Mouse (Mus musculus): Measurements from ENCODE around the gene Pfn5.
"Not testable (repeated sequence)": the region's sequence is repeated elsewhere in the genome, so short reads cannot be mapped to it uniquely, and the experiment has no call there.

Gene Pfn5

DNA sequence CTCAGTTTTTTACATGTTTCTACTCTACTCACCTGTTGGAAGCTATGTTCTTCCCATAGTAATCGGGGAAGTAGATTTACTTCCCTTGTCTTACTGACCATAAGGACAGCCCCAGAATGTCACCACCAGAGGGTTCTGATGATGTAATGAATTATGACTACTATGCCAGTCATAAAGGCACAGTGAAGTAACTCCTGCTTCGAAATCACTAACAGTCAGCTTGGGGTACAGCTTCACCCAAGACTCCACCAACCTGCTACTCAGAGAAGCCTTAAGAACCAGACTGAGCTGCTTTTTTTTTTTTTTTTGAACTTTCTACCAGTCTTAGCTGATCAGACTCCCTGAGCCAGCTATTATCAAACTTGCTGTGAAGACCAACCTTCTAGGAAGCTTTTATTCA, at the start of gene Pfn5, which contains the start of gene Asb12:
Gene Pfn5 (plus strand): TSS at position 218 of the 400 bp plus-strand sequence.
Gene Asb12 (minus strand): TSS at position 101 of the 400 bp plus-strand sequence.
- no peak for DNase-seq (ENCODE audit: low spot score in 2 of 2)

DNA sequence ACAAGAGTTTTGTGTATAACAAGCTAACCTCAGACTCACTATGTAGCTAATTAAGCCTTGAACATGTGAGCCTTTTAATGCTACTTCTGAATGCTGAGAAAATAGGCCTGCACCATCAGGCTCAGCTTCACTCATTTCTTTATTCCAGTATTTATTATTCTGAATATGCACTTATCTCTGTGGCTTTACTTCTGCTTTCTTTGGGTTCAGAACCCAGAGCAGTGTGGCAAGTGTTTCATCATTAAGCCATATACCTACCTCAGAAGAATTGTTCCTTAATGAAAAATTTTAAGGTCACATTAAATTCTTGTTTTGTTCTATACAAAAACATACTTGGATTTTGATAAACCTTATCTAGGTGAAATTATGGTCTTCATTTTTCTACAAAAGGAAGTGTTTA, 34.0 kb upstream of the Pfn5 start:
- no peak for DNase-seq (ENCODE audit: low spot score in 2 of 2)

DNA sequence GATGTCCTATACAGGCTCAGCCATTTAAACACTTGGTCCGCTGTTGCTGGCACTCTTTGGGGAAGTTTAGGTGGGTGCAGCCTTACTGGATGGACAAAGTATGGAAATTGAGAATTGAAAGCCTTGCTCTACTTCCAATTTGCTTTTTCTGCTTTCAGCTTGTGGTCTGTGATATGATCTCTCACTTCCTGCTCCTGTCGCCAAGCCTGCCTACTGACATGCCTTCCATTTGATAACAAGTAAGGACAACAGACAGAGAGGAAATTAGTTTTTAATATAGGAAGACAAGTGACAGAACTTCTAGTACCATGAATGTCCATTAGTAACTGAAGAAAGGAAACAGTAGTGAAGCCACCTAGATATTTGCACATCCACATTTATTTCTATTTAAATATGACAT, 32.7 kb upstream of the Pfn5 start:
- DNase-seq (ENCODE audit: low spot score in 2 of 2), result no peak

DNA sequence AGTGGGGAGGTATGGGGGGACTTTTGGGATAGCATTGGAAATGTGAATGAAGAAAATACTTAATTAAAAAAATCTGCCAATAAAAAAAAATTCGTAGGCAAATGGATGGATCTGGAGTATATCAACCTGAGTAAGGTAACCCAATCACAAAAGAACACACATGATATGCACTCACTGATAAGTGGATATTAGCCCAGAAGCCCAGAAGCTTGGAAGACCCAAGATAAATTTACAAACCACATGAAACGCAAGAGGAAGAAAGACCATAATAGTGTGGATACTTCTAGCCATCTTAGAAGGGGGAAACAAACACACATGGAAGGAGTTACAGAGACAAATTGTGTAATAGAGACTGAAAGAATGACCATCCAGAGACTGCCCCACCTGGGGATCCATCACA, 22.4 kb upstream of the Pfn5 start:
- DNase-seq (ENCODE audit: low spot score in 2 of 2), result not testable (repeated sequence)

DNA sequence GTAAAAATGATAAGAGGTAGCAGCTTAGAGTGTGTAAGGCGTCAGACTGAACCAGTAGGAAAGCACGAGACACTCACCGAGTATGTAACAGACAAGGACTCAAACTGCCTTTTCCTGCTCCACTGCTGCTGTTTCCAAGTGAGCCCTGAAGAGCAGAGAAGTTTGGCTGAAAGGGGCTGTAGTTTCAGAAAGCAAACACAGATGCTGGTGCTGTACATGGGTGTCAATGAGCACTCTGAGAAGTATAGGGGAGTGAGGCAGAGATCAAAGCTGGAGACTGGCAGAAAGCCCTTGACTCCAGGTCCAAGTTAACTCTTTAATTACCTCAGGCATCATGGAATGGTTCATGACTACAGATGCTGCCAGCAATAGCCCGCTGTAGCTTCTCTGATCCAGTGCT, 3.6 kb upstream of the Pfn5 start:
- DNase-seq (ENCODE audit: low spot score in 2 of 2), result no peak

DNA sequence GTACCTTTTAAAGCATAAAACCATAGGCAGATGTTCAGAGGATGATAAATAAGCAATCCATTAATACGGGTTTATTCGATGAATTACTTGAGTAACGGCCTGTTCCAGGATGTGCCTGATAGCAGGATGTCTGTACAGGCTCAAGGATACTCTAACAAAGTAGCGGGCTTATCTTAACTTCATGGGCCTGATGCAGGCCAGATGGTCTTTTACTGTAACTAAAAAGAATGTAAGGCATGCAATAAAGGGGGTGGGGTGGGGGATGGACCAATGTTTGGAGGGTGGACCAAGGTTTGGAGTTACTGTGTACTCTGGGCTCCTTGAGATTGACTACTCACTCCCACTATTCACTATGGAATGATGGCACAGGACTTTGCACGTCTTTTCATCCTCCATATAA, 42.7 kb downstream of the Pfn5 start:
- DNase-seq (ENCODE audit: low spot score in 2 of 2), result no peak
